Mouse (Mus musculus) E14TG2a.4 (cell line): ENCODE measurements around the gene Syt12.

Experiments
- CTCF ChIP-seq: conservative IDR thresholded peaks from 2 replicates; pipeline ENCODE4 v1.5.1; 2014; ENCODE audit warnings: low read length
- POU5F1 ChIP-seq: IDR thresholded peaks from 2 replicates; pipeline ENCODE4 v1.6.1; 2014; ENCODE audit warnings: low read length, borderline replicate concordance

GRCm38 (mm10) chr19:4396081-4396997 is 80.9 kb downstream of the Syt12 start:
- no peak for TF ChIP-seq CTCF
- no peak for TF ChIP-seq POU5F1
